Mouse (Mus musculus): ENCODE measurements around the gene Reg4.

GRCm38 (mm10) chr3:98178340-98178739, 43.6 kb upstream of the Reg4 start:
- TF ChIP-seq POLR2A (IDR thresholded peaks at IDR 0.05; ENCODE audit: control insufficient read depth, low read depth, low read length) (no peak), CTCF (IDR thresholded peaks at IDR 0.05; ENCODE audit: control insufficient read depth, insufficient read depth, insufficient replicate concordance, low read depth, low read length) (no peak)

Data from testis, adult 2 months (tissue).